Mouse (Mus musculus): Measurements from ENCODE around the gene Vldlr. TPM values are rescaled to one million over a fixed set of nuclear protein-coding genes. Genes with fewer than 3 reads are reported as not detected.

The Vldlr gene
- polyA plus RNA-seq, 1 experiment from 2014 or later, result 23.4 TPM

GRCm38 (mm10) chr19:27223046-27223445 lies 6.8 kb downstream of the Vldlr start:
- no peak overlapping the region for H3K4me2 ChIP-seq (ENCODE audit: low read depth, low read length)
- 66% methylated on average over 6 of the region's 6 CpGs for WGBS
- no peaks in the 10 kb centered on the region for H3K9me3 ChIP-seq (ENCODE audit: control insufficient read depth, low read length)
- ATAC-seq (ENCODE audit: low read depth) (no peak), DNase-seq (ENCODE audit: low spot score) (no peak)
- H3K27me3 ChIP-seq (replicated peaks; ENCODE audit: control insufficient read depth, insufficient read depth, low read length), result no peaks in the 10 kb centered on the region
- no peaks in the 10 kb centered on the region for H3K36me3 ChIP-seq (ENCODE audit: control insufficient read depth, insufficient read depth, low read length)
- H3K4me1 ChIP-seq (ENCODE audit: control insufficient read depth, insufficient read depth, low read length), result no peaks in the 10 kb centered on the region; the same call in 1 of the 2 replicates
- H3K27ac ChIP-seq (replicated peaks; ENCODE audit: low read depth, low read length), result no peak overlapping the region
- H3K4me3 ChIP-seq (ENCODE audit: low read depth, low read length), result no peak overlapping the region
- H3K9ac ChIP-seq (ENCODE audit: low read depth, low read length), result no peak overlapping the region

- Histone ChIP-seq H3K36me3 (ENCODE audit: control insufficient read depth, insufficient read depth, low read length) (no peaks in the 10 kb centered on the region), H3K9ac (ENCODE audit: low read depth, low read length) (no peak overlapping the region), H3K27ac (replicated peaks; ENCODE audit: low read depth, low read length) (no peak overlapping the region), H3K4me3 (ENCODE audit: low read depth, low read length) (no peak overlapping the region), H3K9me3 (ENCODE audit: control insufficient read depth, low read length) (no peaks in the 10 kb centered on the region), H3K4me1 (ENCODE audit: control insufficient read depth, insufficient read depth, low read length) (no peaks in the 10 kb centered on the region), H3K27me3 (replicated peaks; ENCODE audit: control insufficient read depth, insufficient read depth, low read length) (no peaks in the 10 kb centered on the region), H3K4me2 (ENCODE audit: low read depth, low read length) (no peak overlapping the region)
- ATAC-seq (ENCODE audit: low read depth) (no peak), DNase-seq (ENCODE audit: low spot score) (no peak)
- 53% methylated on average over 1 of the region's 1 CpGs for WGBS
Measured at GRCm38 (mm10) chr19:27224356-27224755, 8.1 kb downstream of the Vldlr start.

GRCm38 (mm10) chr19:27226626-27227025 lies 10.3 kb downstream of the Vldlr start:
- H3K9ac ChIP-seq (ENCODE audit: low read depth, low read length), result no peak overlapping the region
- DNase-seq (ENCODE audit: low spot score), result no peak
- no peak for ATAC-seq (ENCODE audit: low read depth)
- H3K4me2 ChIP-seq (ENCODE audit: low read depth, low read length), result no peak overlapping the region
- H3K4me3 ChIP-seq (ENCODE audit: low read depth, low read length), result no peak overlapping the region
- H3K27me3 ChIP-seq (replicated peaks; ENCODE audit: control insufficient read depth, insufficient read depth, low read length), result no peaks in the 10 kb centered on the region
- WGBS, result 75% methylated on average over 3 of the region's 3 CpGs
- H3K9me3 ChIP-seq (ENCODE audit: control insufficient read depth, low read length), result no peaks in the 10 kb centered on the region
- H3K27ac ChIP-seq (replicated peaks; ENCODE audit: low read depth, low read length), result no peak overlapping the region
- H3K36me3 ChIP-seq (ENCODE audit: control insufficient read depth, insufficient read depth, low read length), result peaks cover 7% of the 10 kb centered on the region; the same call in 1 of the 2 replicates
- H3K4me1 ChIP-seq (ENCODE audit: control insufficient read depth, insufficient read depth, low read length), result no peaks in the 10 kb centered on the region

DNA sequence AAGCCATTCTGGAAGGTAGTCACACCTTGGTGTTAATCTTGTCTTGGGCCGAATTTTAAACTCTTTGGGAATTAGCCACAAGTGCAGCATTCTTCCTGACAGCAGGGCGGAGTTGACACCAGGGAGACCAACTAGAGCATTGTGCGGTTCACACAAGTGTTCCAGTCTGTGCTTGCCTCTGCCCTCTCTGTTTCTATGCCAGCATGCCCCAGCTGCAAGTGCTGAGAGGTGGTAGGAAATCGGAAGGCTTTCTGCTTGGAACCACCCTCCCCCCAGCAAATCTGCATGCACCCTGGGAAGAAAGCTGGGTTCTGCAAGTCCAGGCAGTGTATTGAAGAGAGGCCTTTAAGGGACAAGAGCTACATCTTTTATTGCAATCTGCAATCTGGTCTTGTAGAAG lies 10.8 kb downstream of the Vldlr start:
- no peak for ATAC-seq (ENCODE audit: low read depth)
- no peak overlapping the region for H3K4me2 ChIP-seq (ENCODE audit: low read depth, low read length)
- peak; percentile 34 for DNase-seq (ENCODE audit: low spot score)
- H3K27ac ChIP-seq (replicated peaks; ENCODE audit: low read depth, low read length), result no peak overlapping the region
- H3K9me3 ChIP-seq (ENCODE audit: control insufficient read depth, low read length), result no peaks in the 10 kb centered on the region
- WGBS, result 62% methylated on average over 4 of the region's 4 CpGs
- H3K36me3 ChIP-seq (ENCODE audit: control insufficient read depth, insufficient read depth, low read length), result peaks cover 8% of the 10 kb centered on the region
- H3K4me3 ChIP-seq (ENCODE audit: low read depth, low read length), result no peak overlapping the region
- H3K9ac ChIP-seq (ENCODE audit: low read depth, low read length), result no peak overlapping the region
- H3K27me3 ChIP-seq (replicated peaks; ENCODE audit: control insufficient read depth, insufficient read depth, low read length), result no peaks in the 10 kb centered on the region
- no peaks in the 10 kb centered on the region for H3K4me1 ChIP-seq (ENCODE audit: control insufficient read depth, insufficient read depth, low read length)

GRCm38 (mm10) chr19:27228254-27228653 lies 12.0 kb downstream of the Vldlr start:
- no peak for ATAC-seq (ENCODE audit: low read depth)
- 100% methylated on average over 1 of the region's 1 CpGs for WGBS
- H3K27me3 ChIP-seq (replicated peaks; ENCODE audit: control insufficient read depth, insufficient read depth, low read length), result no peaks in the 10 kb centered on the region

DNA sequence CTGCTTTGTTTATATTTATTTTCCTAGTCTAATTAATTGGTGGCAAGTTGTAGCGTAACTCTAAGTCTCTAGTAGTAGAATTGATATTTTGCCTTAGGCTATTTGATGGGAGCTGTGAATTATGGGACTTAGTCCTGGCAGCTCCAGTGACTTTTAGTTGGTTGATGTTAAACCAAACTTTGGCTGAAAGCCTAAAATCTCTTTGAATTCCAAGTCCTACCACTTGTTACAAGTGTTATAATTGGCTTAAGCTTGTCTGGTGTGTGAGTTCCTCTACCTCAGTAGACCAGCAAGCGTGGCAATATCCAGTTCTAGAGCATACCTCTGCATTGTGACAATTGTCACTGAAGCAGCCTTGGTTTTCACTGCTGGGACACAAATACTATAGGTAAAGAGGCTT lies 17.1 kb downstream of the Vldlr start:
- DNase-seq (ENCODE audit: low spot score), result peak; percentile 10

More at GRCm38 (mm10) chr19:27228254-27228653, 12.0 kb downstream of the Vldlr start:
- H3K4me1 ChIP-seq (ENCODE audit: control insufficient read depth, insufficient read depth, low read length), result no peaks in the 10 kb centered on the region
- no peak for DNase-seq (ENCODE audit: low spot score)
- H3K36me3 ChIP-seq (ENCODE audit: control insufficient read depth, insufficient read depth, low read length), result peaks cover 14% of the 10 kb centered on the region
- no peak overlapping the region for H3K9ac ChIP-seq (ENCODE audit: low read depth, low read length)
- H3K4me3 ChIP-seq (ENCODE audit: low read depth, low read length), result no peak overlapping the region
- H3K27ac ChIP-seq (replicated peaks; ENCODE audit: low read depth, low read length), result no peak overlapping the region
- H3K9me3 ChIP-seq (ENCODE audit: control insufficient read depth, low read length), result no peaks in the 10 kb centered on the region
- no peak overlapping the region for H3K4me2 ChIP-seq (ENCODE audit: low read depth, low read length)

GRCm38 (mm10) chr19:27239913-27240312 lies 23.6 kb downstream of the Vldlr start:
- H3K36me3 ChIP-seq (ENCODE audit: control insufficient read depth, insufficient read depth, low read length), result peaks cover 82% of the 10 kb centered on the region
- no peak overlapping the region for H3K4me2 ChIP-seq (ENCODE audit: low read depth, low read length)
- H3K4me1 ChIP-seq (ENCODE audit: control insufficient read depth, insufficient read depth, low read length), result no peaks in the 10 kb centered on the region
- no peaks in the 10 kb centered on the region for H3K9me3 ChIP-seq (ENCODE audit: control insufficient read depth, low read length)
- no peak for DNase-seq (ENCODE audit: low spot score)
- no peaks in the 10 kb centered on the region for H3K27me3 ChIP-seq (replicated peaks; ENCODE audit: control insufficient read depth, insufficient read depth, low read length)
- H3K4me3 ChIP-seq (ENCODE audit: low read depth, low read length), result no peak overlapping the region
- 94% methylated on average over 4 of the region's 4 CpGs for WGBS
- no peak for ATAC-seq (ENCODE audit: low read depth)
- H3K9ac ChIP-seq (ENCODE audit: low read depth, low read length), result no peak overlapping the region
- H3K27ac ChIP-seq (replicated peaks; ENCODE audit: low read depth, low read length), result no peak overlapping the region

More for the DNA sequence above, 17.1 kb downstream of the Vldlr start:
- WGBS, result 77% methylated on average over 2 of the region's 2 CpGs
- no peak overlapping the region for H3K27ac ChIP-seq (replicated peaks; ENCODE audit: low read depth, low read length)
- no peak overlapping the region for H3K9ac ChIP-seq (ENCODE audit: low read depth, low read length)
- ATAC-seq (ENCODE audit: low read depth), result no peak
- H3K4me1 ChIP-seq (ENCODE audit: control insufficient read depth, insufficient read depth, low read length), result no peaks in the 10 kb centered on the region
- no peak overlapping the region for H3K4me2 ChIP-seq (ENCODE audit: low read depth, low read length)
- peaks cover 40% of the 10 kb centered on the region for H3K36me3 ChIP-seq (ENCODE audit: control insufficient read depth, insufficient read depth, low read length)
- H3K9me3 ChIP-seq (ENCODE audit: control insufficient read depth, low read length), result no peaks in the 10 kb centered on the region
- no peak overlapping the region for H3K4me3 ChIP-seq (ENCODE audit: low read depth, low read length)
- H3K27me3 ChIP-seq (replicated peaks; ENCODE audit: control insufficient read depth, insufficient read depth, low read length), result no peaks in the 10 kb centered on the region

GRCm38 (mm10) chr19:27243527-27243926 lies 27.2 kb downstream of the Vldlr start:
- Histone ChIP-seq H3K4me3 (ENCODE audit: low read depth, low read length) (no peak overlapping the region), H3K4me1 (ENCODE audit: control insufficient read depth, insufficient read depth, low read length) (no peaks in the 10 kb centered on the region), H3K9me3 (ENCODE audit: control insufficient read depth, low read length) (no peaks in the 10 kb centered on the region), H3K9ac (ENCODE audit: low read depth, low read length) (no peak overlapping the region), H3K36me3 (ENCODE audit: control insufficient read depth, insufficient read depth, low read length) (peaks cover 89% of the 10 kb centered on the region), H3K27ac (replicated peaks; ENCODE audit: low read depth, low read length) (no peak overlapping the region), H3K4me2 (ENCODE audit: low read depth, low read length) (no peak overlapping the region), H3K27me3 (replicated peaks; ENCODE audit: control insufficient read depth, insufficient read depth, low read length) (no peaks in the 10 kb centered on the region)
- DNase-seq (ENCODE audit: low spot score) (no peak), ATAC-seq (ENCODE audit: low read depth) (no peak)
- WGBS, result 94% methylated on average over 4 of the region's 4 CpGs

DNA sequence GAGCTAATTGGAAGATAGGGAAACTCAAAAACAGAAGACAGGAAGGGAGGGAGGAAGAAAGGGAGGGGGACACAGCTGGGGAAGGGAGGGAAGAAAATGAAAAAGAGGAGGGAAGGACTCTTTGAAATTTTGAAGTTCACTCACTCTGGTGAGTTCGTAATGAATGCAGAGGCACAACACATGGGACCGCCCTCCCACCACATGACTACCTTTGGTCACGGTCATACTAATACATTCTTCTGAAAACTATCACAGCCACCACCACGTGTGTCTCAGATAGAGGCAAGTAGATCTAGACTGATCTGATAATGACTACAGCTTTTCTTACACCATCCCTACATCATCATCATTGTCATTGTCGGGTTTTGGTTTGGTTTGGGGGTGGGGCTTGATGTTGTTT lies 38.5 kb downstream of the Vldlr start:
- no peak for ATAC-seq (ENCODE audit: low read depth)
- WGBS, result 82% methylated on average over 5 of the region's 5 CpGs
- 0 out of 2 replicates have a peak, but pooled peaks cover 9% of the 10 kb centered on the region for H3K36me3 ChIP-seq (ENCODE audit: control insufficient read depth, insufficient read depth, low read length)

More for the DNA sequence above, 38.5 kb downstream of the Vldlr start:
- Histone ChIP-seq H3K4me1 (ENCODE audit: control insufficient read depth, insufficient read depth, low read length) (peaks cover 4% of the 10 kb centered on the region), H3K27me3 (replicated peaks; ENCODE audit: control insufficient read depth, insufficient read depth, low read length) (no peaks in the 10 kb centered on the region), H3K4me2 (ENCODE audit: low read depth, low read length) (no peak overlapping the region), H3K9me3 (ENCODE audit: control insufficient read depth, low read length) (no peaks in the 10 kb centered on the region), H3K4me3 (ENCODE audit: low read depth, low read length) (no peak overlapping the region), H3K9ac (ENCODE audit: low read depth, low read length) (no peak overlapping the region), H3K27ac (replicated peaks; ENCODE audit: low read depth, low read length) (no peak overlapping the region)
- DNase-seq (ENCODE audit: low spot score), result no peak

Measured in embryonic facial prominence, embryonic 14.5 days (tissue).